Mouse (Mus musculus) intestine, postnatal 0 days (tissue): ENCODE measurements at regions not wholly inside any gene's neighbourhood (a gene's known extent, or its start where the extent isn't known, plus 50 kb on each side); places are given as distances from the start of the nearest gene placed in this dataset.

ENCODE experiments used
- ATAC-seq: fragments of 200-750 bp; cut with Nextera tagmentation; 2 replicates; pipeline ENCODE4 v1.8.0; 2017; ENCODE audit warnings: mild to moderate bottlenecking, moderate TSS enrichment, moderate library complexity
- H3K27ac ChIP-seq: fragments of 300-500 bp; sonication (generic); 2 replicates; pipeline ENCODE4 v1.5.1; 2014; ENCODE audit warnings: mild to moderate bottlenecking, low read depth, low read length, moderate library complexity
- H3K27me3 ChIP-seq: fragments of 300-500 bp; sonication (generic); replicated peaks from 2 replicates; pipeline ENCODE4 v1.6.1; 2014; ENCODE audit warnings: low read length, mixed read lengths; ENCODE audit not compliant: control insufficient read depth, insufficient read depth
- H3K36me3 ChIP-seq: fragments of 300-500 bp; sonication (generic); 2 replicates; pipeline ENCODE4 v1.6.1; 2014; ENCODE audit warnings: mild to moderate bottlenecking, moderate library complexity; ENCODE audit not compliant: control insufficient read depth, insufficient read depth
- H3K4me1 ChIP-seq: fragments of 300-500 bp; sonication (generic); replicated peaks from 2 replicates; pipeline ENCODE4 v1.6.1; 2014; ENCODE audit warnings: antibody characterized with exemption, low read length, mixed read lengths; ENCODE audit not compliant: control insufficient read depth, insufficient read depth
- H3K4me2 ChIP-seq: fragments of 300-500 bp; sonication (generic); replicated peaks from 2 replicates; pipeline ENCODE4 v1.6.1; 2014; ENCODE audit warnings: low read depth, mild to moderate bottlenecking, moderate library complexity
- H3K4me3 ChIP-seq: fragments of 300-500 bp; sonication (generic); 2 replicates; pipeline ENCODE4 v1.5.1; 2014; ENCODE audit warnings: low read depth, low read length
- H3K9ac ChIP-seq: fragments of 300-500 bp; sonication (generic); 2 replicates; pipeline ENCODE4 v1.6.1; 2014; ENCODE audit warnings: mild to moderate bottlenecking, low read depth, low read length
- H3K9me3 ChIP-seq: fragments of 300-500 bp; sonication (generic); 2 replicates; pipeline ENCODE4 v1.6.1; 2016; ENCODE audit warnings: mixed run types; ENCODE audit not compliant: control insufficient read depth
- CTCF ChIP-seq: sonication (generic); IDR thresholded peaks from 2 replicates; pipeline ENCODE4 v1.5.1; 2016; ENCODE audit warnings: low read depth, mild to moderate bottlenecking, control low read depth, antibody characterized with exemption, moderate library complexity
- WGBS: fragments of 180-500 bp; shearing (Covaris S2); extraction: QIAGEN DNeasy Blood & Tissue Kit; methylation state at CpG from one replicate; pipeline ENCODE4 v1.1.7; 2014; 5-methylcytosine and 5-hydroxymethylcytosine counted together

DNA sequence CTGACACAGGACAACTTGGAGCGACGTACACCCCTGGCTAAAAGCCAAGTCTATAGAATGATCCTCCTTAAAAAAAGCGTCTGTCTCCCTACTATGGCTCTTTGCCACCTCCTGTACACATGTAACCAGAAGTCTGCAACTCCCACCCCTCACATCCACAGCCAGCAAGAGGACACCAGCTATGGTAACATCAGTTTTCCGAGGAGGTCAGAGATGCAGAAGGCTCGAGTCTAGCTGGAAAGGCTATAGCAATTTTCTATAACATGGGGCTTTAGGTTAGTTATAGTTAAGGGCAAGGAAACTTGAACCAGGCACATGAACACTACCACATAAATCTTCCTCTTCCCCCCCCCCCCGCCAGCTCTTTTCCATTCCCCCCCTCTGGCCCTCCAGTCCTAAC lies 240.2 kb downstream of the H2al1j start:
- Histone ChIP-seq H3K4me2 (no peak overlapping the region), H3K27ac (no peak overlapping the region), H3K4me3 (no peak overlapping the region), H3K9me3 (no peaks in the 10 kb centered on the region), H3K27me3 (no peaks in the 10 kb centered on the region), H3K4me1 (no peaks in the 10 kb centered on the region), H3K9ac (no peak overlapping the region), H3K36me3 (no peaks in the 10 kb centered on the region)
- TF ChIP-seq CTCF, result no peak
- no peak for ATAC-seq
- WGBS, result 56% methylated on average over 6 of the region's 6 CpGs

DNA sequence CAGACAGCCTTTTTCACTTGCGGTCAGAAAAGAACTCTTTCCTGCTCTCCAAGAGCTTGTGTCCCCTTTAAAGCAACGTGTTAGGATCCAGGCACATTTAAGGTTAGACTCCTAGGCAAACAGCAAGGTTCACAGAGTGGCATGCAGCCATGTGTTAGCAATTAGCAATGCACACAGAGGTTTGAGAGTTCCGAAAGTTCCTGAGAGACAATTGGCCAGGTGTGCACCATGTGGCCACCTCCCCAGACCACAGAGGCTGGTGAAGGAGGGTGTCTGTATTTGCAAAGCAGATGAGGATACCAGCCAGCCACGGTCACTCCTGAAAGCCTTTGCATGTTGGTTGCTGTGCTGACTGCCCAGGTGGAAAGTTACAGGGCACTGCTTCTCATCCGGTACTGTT lies 240.6 kb downstream of the H2al1j start:
- Histone ChIP-seq H3K4me3 (no peak overlapping the region), H3K9ac (no peak overlapping the region), H3K36me3 (no peaks in the 10 kb centered on the region), H3K9me3 (no peaks in the 10 kb centered on the region), H3K4me1 (no peaks in the 10 kb centered on the region), H3K4me2 (no peak overlapping the region), H3K27ac (no peak overlapping the region), H3K27me3 (no peaks in the 10 kb centered on the region)
- TF ChIP-seq CTCF, result no peak
- no peak for ATAC-seq
- 72% methylated on average over 5 of the region's 5 CpGs for WGBS

DNA sequence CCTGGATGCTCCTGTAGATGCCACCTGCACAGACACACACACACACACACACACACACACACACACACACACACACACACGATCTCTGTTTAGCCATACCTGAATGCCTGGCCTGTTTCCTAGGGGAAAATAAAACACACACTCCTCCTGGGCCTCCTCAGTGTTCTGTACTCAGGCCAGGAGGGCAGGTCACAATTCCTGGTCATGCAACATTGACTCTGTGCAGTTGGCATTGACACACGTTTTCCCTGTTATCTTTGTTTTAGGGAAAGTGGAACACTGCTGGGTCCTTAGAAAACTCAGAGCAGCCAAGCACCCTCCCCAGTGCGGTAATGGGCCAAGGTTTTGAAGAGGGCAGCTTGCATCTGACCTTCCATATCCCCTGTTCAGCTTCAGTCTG lies 246.7 kb downstream of the H2al1j start:
- no peak overlapping the region for H3K9ac ChIP-seq
- H3K9me3 ChIP-seq, result no peaks in the 10 kb centered on the region
- H3K27ac ChIP-seq, result no peak overlapping the region
- H3K4me1 ChIP-seq, result no peaks in the 10 kb centered on the region
- no peak for ATAC-seq
- H3K27me3 ChIP-seq, result no peaks in the 10 kb centered on the region
- 65% methylated on average over 3 of the region's 3 CpGs for WGBS
- H3K36me3 ChIP-seq, result no peaks in the 10 kb centered on the region
- no peak overlapping the region for H3K4me2 ChIP-seq
- no peak for TF ChIP-seq CTCF
- no peak overlapping the region for H3K4me3 ChIP-seq

DNA sequence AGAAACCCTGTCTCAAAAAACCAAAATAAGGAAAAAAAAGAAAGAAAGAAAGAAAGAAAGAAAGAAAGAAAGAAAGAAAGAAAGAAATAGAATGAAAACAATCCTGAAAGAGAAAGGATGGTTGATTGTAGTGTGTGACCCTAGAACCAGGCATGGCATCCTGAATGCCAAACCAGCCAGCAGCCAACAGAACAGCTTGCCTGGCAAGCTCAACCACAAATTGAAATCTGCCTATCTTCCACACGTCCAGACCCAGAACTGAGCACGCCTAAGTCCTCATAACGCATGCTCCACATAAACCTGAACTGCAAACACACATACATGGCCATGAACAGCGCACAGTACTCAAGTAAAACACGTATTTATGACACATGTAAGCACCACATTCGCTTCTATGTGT lies 247.9 kb downstream of the H2al1j start:
- no peak for ATAC-seq
- no peaks in the 10 kb centered on the region for H3K9me3 ChIP-seq
- WGBS, result 86% methylated on average over 6 of the region's 6 CpGs
- no peaks in the 10 kb centered on the region for H3K4me1 ChIP-seq
- no peak for TF ChIP-seq CTCF
- H3K36me3 ChIP-seq, result no peaks in the 10 kb centered on the region
- H3K27me3 ChIP-seq, result no peaks in the 10 kb centered on the region
- H3K4me3 ChIP-seq, result no peak overlapping the region
- no peak overlapping the region for H3K9ac ChIP-seq
- H3K4me2 ChIP-seq, result no peak overlapping the region
- no peak overlapping the region for H3K27ac ChIP-seq

DNA sequence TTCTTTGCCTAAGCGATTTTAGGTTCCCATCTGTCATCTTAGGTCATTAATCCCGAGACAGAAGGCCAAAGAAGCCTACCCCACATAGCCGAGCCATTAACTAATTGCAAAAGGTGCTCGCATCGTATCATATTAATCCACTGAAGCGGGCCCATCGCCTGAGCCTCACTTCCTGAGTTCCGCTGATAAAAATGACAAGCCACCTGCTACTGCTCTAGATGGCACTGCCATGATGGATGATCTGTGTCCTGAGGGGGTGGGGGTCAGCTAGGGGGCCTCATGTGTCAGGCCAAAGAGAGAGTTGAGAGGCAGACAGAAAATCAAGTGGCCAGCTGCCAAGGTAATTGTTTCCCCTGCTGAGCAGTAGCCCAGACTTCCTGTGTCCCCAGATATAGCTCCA lies 248.7 kb downstream of the H2al1j start:
- H3K9ac ChIP-seq, result no peak overlapping the region
- 75% methylated on average over 8 of the region's 8 CpGs for WGBS
- no peaks in the 10 kb centered on the region for H3K36me3 ChIP-seq
- no peak overlapping the region for H3K4me2 ChIP-seq
- H3K4me3 ChIP-seq, result no peak overlapping the region
- TF ChIP-seq CTCF, result no peak
- no peaks in the 10 kb centered on the region for H3K9me3 ChIP-seq
- H3K27me3 ChIP-seq, result no peaks in the 10 kb centered on the region
- no peak for ATAC-seq
- no peaks in the 10 kb centered on the region for H3K4me1 ChIP-seq
- no peak overlapping the region for H3K27ac ChIP-seq

DNA sequence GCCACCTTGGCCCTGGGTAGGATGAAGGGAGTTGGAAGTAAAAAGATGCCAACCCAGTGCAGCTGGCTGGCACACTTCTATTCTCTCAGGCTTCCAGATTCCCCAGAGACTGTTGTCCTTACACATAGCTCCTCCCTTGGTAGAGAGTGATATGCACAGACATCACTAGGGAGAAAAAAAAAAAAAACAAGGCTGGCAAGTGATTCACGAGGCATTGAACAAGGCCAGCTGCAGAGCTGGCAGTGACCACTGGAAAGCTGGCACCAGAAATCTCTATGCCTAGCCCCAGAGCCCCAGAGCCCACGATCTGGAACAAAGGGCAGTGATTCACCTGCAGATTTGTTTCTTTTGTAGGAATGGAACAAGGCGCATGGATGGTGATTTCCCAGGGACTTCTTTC lies 249.7 kb downstream of the H2al1j start:
- H3K27me3 ChIP-seq, result no peaks in the 10 kb centered on the region
- H3K9me3 ChIP-seq, result no peaks in the 10 kb centered on the region
- 73% methylated on average over 3 of the region's 3 CpGs for WGBS
- TF ChIP-seq CTCF, result no peak
- H3K9ac ChIP-seq, result no peak overlapping the region
- H3K36me3 ChIP-seq, result no peaks in the 10 kb centered on the region
- H3K4me2 ChIP-seq, result no peak overlapping the region
- no peak overlapping the region for H3K4me3 ChIP-seq
- no peak for ATAC-seq
- no peak overlapping the region for H3K27ac ChIP-seq
- H3K4me1 ChIP-seq, result no peaks in the 10 kb centered on the region

DNA sequence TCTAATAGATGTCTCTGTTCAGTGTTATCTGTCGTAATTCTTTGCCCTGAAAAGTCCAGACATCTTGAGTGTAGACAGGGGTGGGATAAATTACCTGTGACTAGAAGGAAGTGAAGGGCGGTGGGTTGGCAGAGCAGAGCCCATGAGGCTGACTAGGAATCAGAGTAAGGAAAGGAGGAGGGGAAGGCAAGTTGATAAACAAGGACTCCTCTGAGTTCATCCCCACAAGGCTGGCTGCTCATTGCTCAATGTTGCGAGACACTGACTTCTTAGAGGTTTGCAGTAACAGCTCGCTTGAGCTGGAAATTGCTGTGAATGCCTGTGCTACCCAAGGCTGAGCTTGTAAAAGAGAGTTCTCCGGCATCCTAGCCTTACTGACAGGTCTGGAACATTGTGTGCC lies 257.7 kb downstream of the H2al1j start:
- Histone ChIP-seq H3K9ac (no peak overlapping the region), H3K27ac (no peak overlapping the region), H3K9me3 (no peaks in the 10 kb centered on the region), H3K4me2 (no peak overlapping the region), H3K27me3 (no peaks in the 10 kb centered on the region), H3K4me1 (no peaks in the 10 kb centered on the region), H3K36me3 (no peaks in the 10 kb centered on the region), H3K4me3 (no peak overlapping the region)
- WGBS, result 85% methylated on average over 5 of the region's 5 CpGs
- ATAC-seq, result no peak
- TF ChIP-seq CTCF, result no peak
